Mouse (Mus musculus) kidney, postnatal 10 days (tissue): ENCODE results near the gene Pax4.
A peak's percentile ranks its signal among the peaks of the same experiment; 100 is the strongest.

Experiments used
- DNase-seq: peaks from one replicate; pipeline ENCODE4 v3.0.0; 2021; ENCODE audit warnings: mixed read lengths

Gene Pax4

GRCm38 (mm10) chr6:28431538-28431855 is 17.7 kb downstream of the Pax4 start:
- no peak for DNase-seq

- DNase-seq: no peak
Observed at GRCm38 (mm10) chr6:28430795-28431537, 18.2 kb downstream of the Pax4 start.

- DNase-seq: no peak
Observed at GRCm38 (mm10) chr6:28429870-28430269, 19.3 kb downstream of the Pax4 start.

- DNase-seq: no peak
Observed at GRCm38 (mm10) chr6:28428290-28428689, 20.9 kb downstream of the Pax4 start, which contains the start of gene Gcc1. Gcc1 (minus strand) TSS chr6:28428390.

- peak; percentile 54 for DNase-seq
Observed at GRCm38 (mm10) chr6:28427096-28427839, 21.9 kb downstream of the Pax4 start, which contains the start of gene Fscn3. Fscn3 (plus strand) TSS chr6:28427789.

GRCm38 (mm10) chr6:28425019-28425418 is 24.1 kb downstream of the Pax4 start:
- DNase-seq: no peak

GRCm38 (mm10) chr6:28423767-28424695 is 25.1 kb downstream of the Pax4 start:
- DNase-seq: peak; percentile 73

GRCm38 (mm10) chr6:28423313-28423712 is 25.8 kb downstream of the Pax4 start, which contains the start of gene Arf5:
Arf5 (plus strand) TSS chr6:28423560.
- DNase-seq: peak; percentile 99

GRCm38 (mm10) chr6:28422651-28423290 is 26.4 kb downstream of the Pax4 start:
- DNase-seq: peak; percentile 11

GRCm38 (mm10) chr6:28421469-28422000 is 27.6 kb downstream of the Pax4 start:
- DNase-seq: peak; percentile 97

GRCm38 (mm10) chr6:28420865-28421264 is 28.3 kb downstream of the Pax4 start:
- DNase-seq: peak; percentile 17

- DNase-seq: peak; percentile 14
Observed at GRCm38 (mm10) chr6:28420361-28420760, 28.8 kb downstream of the Pax4 start.

GRCm38 (mm10) chr6:28419673-28420072 is 29.5 kb downstream of the Pax4 start:
- peak; percentile 16 for DNase-seq

- DNase-seq: peak; percentile 95
Observed at GRCm38 (mm10) chr6:28418449-28418848, 30.7 kb downstream of the Pax4 start.

- peak; percentile 14 for DNase-seq
Observed at GRCm38 (mm10) chr6:28416981-28417380, 32.2 kb downstream of the Pax4 start.

GRCm38 (mm10) chr6:28411236-28411635 is 37.9 kb downstream of the Pax4 start:
- no peak for DNase-seq

- DNase-seq: peak; percentile 65
Observed at GRCm38 (mm10) chr6:28410053-28410452, 39.1 kb downstream of the Pax4 start.

GRCm38 (mm10) chr6:28399791-28400190 is 49.4 kb downstream of the Pax4 start:
- DNase-seq: no peak

GRCm38 (mm10) chr6:28398726-28399125 is 50.4 kb downstream of the Pax4 start:
- no peak for DNase-seq

- DNase-seq: peak; percentile 30
Observed at GRCm38 (mm10) chr6:28397681-28398203, 51.4 kb downstream of the Pax4 start, which contains the start of gene Zfp800. Zfp800 (minus strand) TSS chr6:28398005.

- DNase-seq: peak; percentile 21
Observed at GRCm38 (mm10) chr6:28396853-28397457, 52.2 kb downstream of the Pax4 start.
